Mouse (Mus musculus) CH12.LX (cell line): ENCODE data around the gene Itsn1. TPM values are rescaled to one million over a fixed set of nuclear protein-coding genes. Genes with fewer than 3 reads are reported as not detected.

Experiments used
- DNase-seq: peaks from one replicate; pipeline ENCODE4 v3.0.0-alpha.2; 2013; ENCODE audit errors: extremely low read depth
- H3K27ac ChIP-seq: 2 replicates; pipeline ENCODE4 v1.5.1; 2012; ENCODE audit warnings: low read depth, mild to moderate bottlenecking, control low read depth, moderate library complexity; ENCODE audit not compliant: insufficient read depth
- H3K27me3 ChIP-seq: replicated peaks from 2 replicates; pipeline ENCODE3; 2012; ENCODE audit warnings: inconsistent platforms
- H3K36me3 ChIP-seq, 2 experiments: replicated peaks in 1 of 2; 2 replicates each; pipeline versions ENCODE3 to v1.6.1; 2012; ENCODE audit warnings: inconsistent platforms in 1 of 2, low read length in 1 of 2, mild to moderate bottlenecking in 1 of 2, mixed read lengths in 1 of 2, moderate library complexity in 1 of 2; ENCODE audit not compliant: control insufficient read depth in 1 of 2, insufficient read depth in 1 of 2
- H3K4me1 ChIP-seq, 2 experiments: 2 replicates each; pipeline ENCODE4 v1.6.1; 2012; ENCODE audit warnings: inconsistent platforms in 1 of 2, moderate library complexity in 1 of 2; ENCODE audit not compliant: insufficient read depth in 2 of 2, control insufficient read depth in 1 of 2
- H3K4me2 ChIP-seq: 2 replicates; pipeline ENCODE4 v1.6.1; 2012; ENCODE audit warnings: low read depth, mild to moderate bottlenecking, control low read depth; ENCODE audit not compliant: poor library complexity, insufficient read depth, severe bottlenecking
- H3K4me3 ChIP-seq, 3 experiments: fragments of 150-350 bp in 1 of 3; sonication (generic) in 1 of 3; replicated peaks in 1 of 3; 2 replicates each; pipeline versions ENCODE3 to v1.5.1; 2011 to 2012; ENCODE audit warnings: low read depth in 2 of 3, low read length in 2 of 3, mild to moderate bottlenecking in 2 of 3, moderate library complexity in 2 of 3, control low read depth in 1 of 3, improper control_type of control experiment in 1 of 3, inconsistent platforms in 1 of 3, mixed read lengths in 1 of 3; ENCODE audit not compliant: poor library complexity in 1 of 3
- H3K79me2 ChIP-seq: replicated peaks from 2 replicates; pipeline ENCODE4 v1.6.1; 2012; ENCODE audit warnings: mild to moderate bottlenecking, moderate library complexity; ENCODE audit not compliant: control insufficient read depth, poor library complexity, insufficient read depth, severe bottlenecking; ENCODE audit errors: extremely low read depth
- H3K9ac ChIP-seq: 2 replicates; pipeline ENCODE4 v1.6.1; 2012; ENCODE audit warnings: low read depth, mild to moderate bottlenecking, control low read depth, moderate library complexity; ENCODE audit not compliant: insufficient read depth
- H3K9me3 ChIP-seq: replicated peaks from 2 replicates; pipeline ENCODE3; 2012; ENCODE audit warnings: low read length, inconsistent platforms, mixed read lengths
- CHD1 ChIP-seq: IDR thresholded peaks from 2 replicates; pipeline ENCODE4 v1.6.1; 2012; ENCODE audit warnings: low read depth, low read length, improper control_type of control experiment, inconsistent platforms
- CHD2 ChIP-seq: IDR thresholded peaks from 2 replicates; pipeline ENCODE4 v1.6.1; 2011; ENCODE audit warnings: low read length, improper control_type of control experiment
- CTCF ChIP-seq, 2 experiments: IDR thresholded peaks in 1 of 2; conservative IDR thresholded peaks in 1 of 2; 2 replicates each; pipeline ENCODE4 v1.5.1; 2011 to 2012; ENCODE audit warnings: low read depth in 2 of 2, low read length in 2 of 2, improper control_type of control experiment in 1 of 2, inconsistent platforms in 1 of 2, mild to moderate bottlenecking in 1 of 2, moderate library complexity in 1 of 2
- E2F4 ChIP-seq: IDR thresholded peaks from 2 replicates; pipeline ENCODE4 v1.6.1; 2011; ENCODE audit warnings: low read depth, low read length, improper control_type of control experiment; ENCODE audit not compliant: insufficient replicate concordance
- ELF1 ChIP-seq: IDR thresholded peaks from 2 replicates; pipeline ENCODE4 v1.6.1; 2014; ENCODE audit warnings: low read depth, mild to moderate bottlenecking, inconsistent platforms, low read length, improper control_type of control experiment
- EP300 ChIP-seq: IDR thresholded peaks from 2 replicates; pipeline ENCODE4 v1.6.1; 2011; ENCODE audit warnings: low read length, improper control_type of control experiment
- ETS1 ChIP-seq: conservative IDR thresholded peaks from 2 replicates; pipeline ENCODE4 v1.6.1; 2012; ENCODE audit warnings: low read depth, mild to moderate bottlenecking, inconsistent platforms, low read length, improper control_type of control experiment, moderate library complexity
- HCFC1 ChIP-seq: IDR thresholded peaks from 2 replicates; pipeline ENCODE4 v1.6.1; 2012; ENCODE audit warnings: low read depth, mild to moderate bottlenecking, inconsistent platforms, low read length, improper control_type of control experiment
- IRF4 ChIP-seq: IDR thresholded peaks from 2 replicates; pipeline ENCODE4 v1.6.1; 2014; ENCODE audit warnings: low read depth, mild to moderate bottlenecking, inconsistent platforms, low read length, improper control_type of control experiment
- JUN ChIP-seq: IDR thresholded peaks from 2 replicates; pipeline ENCODE4 v1.6.1; 2011; ENCODE audit warnings: low read depth, mild to moderate bottlenecking, low read length, improper control_type of control experiment, moderate library complexity; ENCODE audit not compliant: insufficient read depth
- MAX ChIP-seq: IDR thresholded peaks from 2 replicates; pipeline ENCODE4 v1.6.1; 2011; ENCODE audit warnings: low read length, improper control_type of control experiment
- MEF2A ChIP-seq: IDR thresholded peaks from 2 replicates; pipeline ENCODE4 v1.6.1; 2014; ENCODE audit warnings: low read depth, mild to moderate bottlenecking, inconsistent platforms, low read length, improper control_type of control experiment, borderline replicate concordance
- MXI1 ChIP-seq: IDR thresholded peaks from 2 replicates; pipeline ENCODE4 v1.6.1; 2011; ENCODE audit warnings: mild to moderate bottlenecking, low read depth, low read length, improper control_type of control experiment
- PAX5 ChIP-seq: IDR thresholded peaks from 2 replicates; pipeline ENCODE4 v1.6.1; 2012; ENCODE audit warnings: low read length, inconsistent platforms, mixed read lengths
- RCOR1 ChIP-seq: conservative IDR thresholded peaks from 2 replicates; pipeline ENCODE4 v1.6.1; 2012; ENCODE audit warnings: low read depth, mild to moderate bottlenecking, inconsistent platforms, low read length, improper control_type of control experiment
- SIN3A ChIP-seq: IDR thresholded peaks from 2 replicates; pipeline ENCODE4 v1.6.1; 2012; ENCODE audit warnings: low read length, improper control_type of control experiment, inconsistent platforms
- SMC3 ChIP-seq: IDR thresholded peaks from 2 replicates; pipeline ENCODE4 v1.6.1; 2011; ENCODE audit warnings: low read depth, low read length, improper control_type of control experiment
- ZKSCAN1 ChIP-seq: IDR thresholded peaks from 2 replicates; pipeline ENCODE4 v1.6.1; 2012; ENCODE audit warnings: low read depth, inconsistent platforms, low read length, improper control_type of control experiment, borderline replicate concordance
- ZNF384 ChIP-seq: IDR thresholded peaks from 2 replicates; pipeline ENCODE4 v1.6.1; 2012; ENCODE audit warnings: low read depth, low read length, improper control_type of control experiment, inconsistent platforms
- dilution Hi-C: fragments of 300-500 bp; cut with MboI; formaldehyde crosslinking; loops from 2 replicates; pipeline ENCODE4 v1.14.3; 2020; ENCODE audit warnings: low sequenced_read_pairs; ENCODE audit not compliant: extremely low pct_unique_long_range_greater_than_20kb, extremely low pct_ligation_motif_present
- in situ Hi-C: fragments of 300-500 bp; cut with MboI; formaldehyde crosslinking; loops from 3 replicates; pipeline ENCODE4 v1.14.3; 2019; ENCODE audit warnings: low sequenced_read_pairs, low pct_ligation_motif_present, low pct_unique_long_range_greater_than_20kb, mixed read lengths
- polyA plus RNA-seq: library from polyadenylated mRNA; unstranded; fragments of >175 nt; gene quantifications from 2 replicates; pipeline ENCODE4 v1.2.1, GENCODE M21; 2012; ENCODE audit warnings: low read depth; ENCODE audit not compliant: insufficient read length
- total RNA-seq, 2 experiments: library from RNA; depleted of rRNA; stranded (reverse); fragments of 300-350 nt in 1 of 2; fragments of >200 nt in 1 of 2; gene quantifications; 2 replicates each; pipeline ENCODE4 v1.2.3; 2012 to 2014

Gene Itsn1
- total and polyA plus RNA-seq, 3 experiments: 32.5 to 54.5 (median 46.3) TPM

DNA sequence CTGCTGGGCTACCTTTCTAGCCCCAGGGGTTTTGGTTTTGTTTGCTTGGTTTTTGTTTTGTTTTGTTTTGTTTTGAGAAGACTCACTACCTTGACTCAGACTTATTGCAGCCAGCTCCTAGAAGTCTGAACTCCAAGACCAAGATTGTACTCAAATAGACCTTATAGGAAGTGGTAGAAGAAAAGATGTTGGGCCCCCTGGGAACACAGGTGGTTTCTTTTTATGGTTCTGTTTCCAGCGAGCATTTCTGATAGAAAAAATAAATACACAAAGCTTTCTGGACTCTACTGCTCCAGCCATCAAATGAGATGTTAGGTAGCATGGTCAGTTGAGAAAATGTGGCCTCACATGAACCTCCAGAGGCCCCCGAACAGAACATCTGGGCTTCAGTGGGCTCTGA lies 150.0 kb downstream of the Itsn1 start:
- Histone ChIP-seq H3K9ac (no peak overlapping the region; the same call in 1 of the 2 replicates), H3K9me3 (no peaks in the 10 kb centered on the region), H3K4me2 (no peak overlapping the region; the same call in 1 of the 2 replicates), H3K4me1 (peaks cover 33 to 72% of the 10 kb centered on the region in 2 experiments), H3K27ac (no peak overlapping the region), H3K27me3 (no peaks in the 10 kb centered on the region), H3K4me3 (no peak overlapping the region), H3K79me2 (no peaks in the 10 kb centered on the region), H3K36me3 (peaks cover 0 to 17% of the 10 kb centered on the region in 2 experiments)
- in situ Hi-C loops: no loop called here
- TF ChIP-seq IRF4: peak; percentile 29; the same call in 1 of the 2 replicates
- no peak for TF ChIP-seq HCFC1
- TF ChIP-seq EP300: peak; percentile 57; the same call in 1 of the 2 replicates
- no peak for TF ChIP-seq ZKSCAN1
- TF ChIP-seq ETS1: peak; percentile 33; the same call in 1 of the 2 replicates
- peak; percentile 61; the same call in 1 of the 2 replicates for TF ChIP-seq MEF2A
- no peak for TF ChIP-seq JUN
- no peak for TF ChIP-seq SMC3
- no peak for TF ChIP-seq CTCF (conservative IDR thresholded peaks at IDR 0.05 in 1 of 2, IDR thresholded peaks at IDR 0.05 in 1 of 2; ENCODE audit: low read depth in 2 of 2, low read length in 2 of 2)
- peak; percentile 23; the same call in 1 of the 2 replicates for TF ChIP-seq SIN3A
- 0 out of 2 replicates have a peak, but pooled peaks have one; percentile 23 for TF ChIP-seq ELF1
- TF ChIP-seq CHD1: 0 out of 2 replicates have a peak, but pooled peaks have one; percentile 21
- no peak for TF ChIP-seq PAX5
- 0 out of 2 replicates have a peak, but pooled peaks have one; percentile 32 for TF ChIP-seq MAX
- TF ChIP-seq E2F4: no peak
- TF ChIP-seq ZNF384: no peak
- no peak for TF ChIP-seq CHD2
- peak; percentile 33 for DNase-seq
- dilution Hi-C loops: no loop called here

DNA sequence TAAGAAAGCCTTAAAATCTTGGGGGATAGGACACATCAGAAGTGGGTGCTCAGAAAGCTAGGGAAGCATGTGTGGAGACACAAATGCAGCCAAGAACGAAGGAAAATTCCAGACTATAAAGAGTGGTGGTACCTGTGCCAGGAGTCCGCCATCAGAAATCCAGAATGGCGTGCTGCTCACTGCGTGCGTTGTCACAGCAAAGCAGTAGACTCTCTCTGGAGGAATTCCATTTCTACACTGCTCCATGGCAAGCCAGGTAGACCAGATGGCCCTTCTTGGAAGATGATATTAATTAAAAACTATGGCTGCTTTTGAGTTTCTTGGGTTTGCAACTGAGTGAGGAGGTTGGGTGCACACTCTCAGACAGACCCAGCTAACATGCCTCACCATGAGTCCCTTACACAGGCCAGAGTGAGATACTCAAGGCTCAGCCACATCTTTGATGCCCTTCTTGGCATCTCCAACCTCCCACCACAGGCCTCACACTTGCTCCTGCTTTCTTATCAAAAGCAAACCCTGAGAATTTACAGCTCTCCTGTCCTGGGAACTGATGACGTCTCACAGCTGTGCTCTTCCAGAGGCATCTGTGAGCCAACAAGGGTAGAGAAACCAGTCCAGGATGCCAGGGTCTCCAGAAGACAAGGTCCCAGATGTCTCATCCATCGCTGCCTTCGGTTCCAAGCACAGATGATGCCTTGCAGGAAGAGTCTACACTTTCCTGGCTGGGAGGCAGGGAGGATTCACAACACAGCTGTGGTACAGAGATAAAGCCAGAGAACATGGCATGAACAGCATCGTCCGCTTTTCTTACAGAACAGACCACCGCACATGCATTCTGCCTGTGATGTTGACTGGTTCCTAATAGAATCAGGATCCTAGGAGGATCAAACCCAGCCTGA lies 152.0 kb downstream of the Itsn1 start:
- Histone ChIP-seq H3K4me3 (no peak overlapping the region), H3K36me3 (peaks cover 0 to 12% of the 10 kb centered on the region in 2 experiments), H3K27ac (no peak overlapping the region), H3K9ac (no peak overlapping the region), H3K4me1 (peaks cover 35 to 70% of the 10 kb centered on the region in 2 experiments), H3K9me3 (no peaks in the 10 kb centered on the region), H3K79me2 (no peaks in the 10 kb centered on the region), H3K4me2 (no peak overlapping the region), H3K27me3 (no peaks in the 10 kb centered on the region)
- dilution Hi-C loops: no loop called here
- no peak for TF ChIP-seq E2F4
- TF ChIP-seq PAX5: no peak
- TF ChIP-seq SIN3A: no peak
- no peak for TF ChIP-seq CHD2
- TF ChIP-seq MXI1: no peak
- no peak for TF ChIP-seq RCOR1
- TF ChIP-seq ELF1: no peak
- no peak for TF ChIP-seq ZNF384
- TF ChIP-seq CHD1: no peak
- TF ChIP-seq IRF4: no peak
- no peak for DNase-seq
- in situ Hi-C loops: no loop called here
